Mouse (Mus musculus): ENCODE data around the gene Wdr66.
"Not testable (repeated sequence)": the region's sequence is repeated elsewhere in the genome, so short reads cannot be mapped to it uniquely, and the experiment has no call there.

Gene Wdr66

GRCm38 (mm10) chr5:123251834-123252233 is at the start of gene Wdr66:
Gene Wdr66 (plus strand): TSS chr5:123252102.
- DNase-seq (ENCODE audit: low spot score), result peak; percentile 38

GRCm38 (mm10) chr5:123202771-123203170 is 49.1 kb upstream of the Wdr66 start:
- not testable (repeated sequence) for DNase-seq (ENCODE audit: low spot score)

GRCm38 (mm10) chr5:123203591-123203990 is 48.3 kb upstream of the Wdr66 start:
- DNase-seq (ENCODE audit: low spot score), result not testable (repeated sequence)

GRCm38 (mm10) chr5:123222346-123223050 is 29.4 kb upstream of the Wdr66 start:
- DNase-seq (ENCODE audit: low spot score), result not testable (repeated sequence)

GRCm38 (mm10) chr5:123223051-123223410 is 28.9 kb upstream of the Wdr66 start:
- DNase-seq (ENCODE audit: low spot score), result no peak

- DNase-seq (ENCODE audit: low spot score), result not testable (repeated sequence)
Observed at GRCm38 (mm10) chr5:123223861-123224260, 28.0 kb upstream of the Wdr66 start.

- DNase-seq (ENCODE audit: low spot score), result no peak
Observed at GRCm38 (mm10) chr5:123226851-123227250, 25.1 kb upstream of the Wdr66 start.

- DNase-seq (ENCODE audit: low spot score), result peak; percentile 84
Observed at GRCm38 (mm10) chr5:123227762-123228523, 24.0 kb upstream of the Wdr66 start.

- DNase-seq (ENCODE audit: low spot score), result no peak
Observed at GRCm38 (mm10) chr5:123228524-123228922, 23.4 kb upstream of the Wdr66 start.

GRCm38 (mm10) chr5:123229296-123229695 is 22.6 kb upstream of the Wdr66 start:
- no peak for DNase-seq (ENCODE audit: low spot score)

GRCm38 (mm10) chr5:123232180-123232579 is 19.7 kb upstream of the Wdr66 start:
- no peak for DNase-seq (ENCODE audit: low spot score)

GRCm38 (mm10) chr5:123235731-123236130 is 16.2 kb upstream of the Wdr66 start:
- no peak for DNase-seq (ENCODE audit: low spot score)

GRCm38 (mm10) chr5:123236426-123236825 is 15.5 kb upstream of the Wdr66 start:
- no peak for DNase-seq (ENCODE audit: low spot score)

- no peak for DNase-seq (ENCODE audit: low spot score)
Observed at GRCm38 (mm10) chr5:123239501-123239900, 12.4 kb upstream of the Wdr66 start.

- no peak for DNase-seq (ENCODE audit: low spot score)
Observed at GRCm38 (mm10) chr5:123245518-123245917, 6.4 kb upstream of the Wdr66 start.

- no peak for DNase-seq (ENCODE audit: low spot score)
Observed at GRCm38 (mm10) chr5:123251390-123251789, 512 bp upstream of the Wdr66 start.

GRCm38 (mm10) chr5:123256841-123257755 is 5.2 kb downstream of the Wdr66 start:
- DNase-seq (ENCODE audit: low spot score), result no peak

- DNase-seq (ENCODE audit: low spot score), result no peak
Observed at GRCm38 (mm10) chr5:123258990-123259389, 7.1 kb downstream of the Wdr66 start.

- DNase-seq (ENCODE audit: low spot score), result no peak
Observed at GRCm38 (mm10) chr5:123260698-123261097, 8.8 kb downstream of the Wdr66 start.

GRCm38 (mm10) chr5:123266909-123267308 is 15.0 kb downstream of the Wdr66 start:
- no peak for DNase-seq (ENCODE audit: low spot score)

GRCm38 (mm10) chr5:123268477-123269474 is 16.9 kb downstream of the Wdr66 start:
- DNase-seq (ENCODE audit: low spot score), result no peak

Data from urinary bladder, postnatal 10 days (tissue).